Mouse (Mus musculus): ENCODE data around the gene Usf1. TPM values are rescaled to one million over a fixed set of nuclear protein-coding genes. Genes with fewer than 3 reads are reported as not detected.

Gene Usf1
- polyA plus RNA-seq, 1 experiment from 2014 or later, result 152 TPM

GRCm38 (mm10) chr1:171440025-171440725, 29.1 kb downstream of the Usf1 start:
- Histone ChIP-seq H3K27ac (ENCODE audit: low read depth, low read length) (no peak overlapping the region), H3K27me3 (ENCODE audit: control insufficient read depth, insufficient read depth, low read length) (peaks cover 34% of the 10 kb centered on the region), H3K4me2 (no peak overlapping the region), H3K9me3 (ENCODE audit: control insufficient read depth, low read length) (0 out of 2 replicates have a peak, but pooled peaks cover 4% of the 10 kb centered on the region), H3K4me3 (ENCODE audit: low read depth, low read length) (no peak overlapping the region), H3K4me1 (ENCODE audit: control insufficient read depth, insufficient read depth, low read length) (peaks cover 9% of the 10 kb centered on the region; the same call in 1 of the 2 replicates), H3K9ac (ENCODE audit: low read length) (no peak overlapping the region), H3K36me3 (ENCODE audit: control insufficient read depth, insufficient read depth, low read length) (no peaks in the 10 kb centered on the region)
- WGBS, result 60% methylated on average over 9 of the region's 9 CpGs
- DNase-seq (ENCODE audit: low spot score, missing footprints) (no peak), ATAC-seq (ENCODE audit: low FRiP score) (no peak)

- H3K9ac ChIP-seq (ENCODE audit: low read length), result no peak overlapping the region
- WGBS, result 63% methylated on average over 7 of the region's 7 CpGs
- no peak overlapping the region for H3K27ac ChIP-seq (ENCODE audit: low read depth, low read length)
- H3K4me3 ChIP-seq (ENCODE audit: low read depth, low read length), result no peak overlapping the region
- H3K4me2 ChIP-seq, result no peak overlapping the region
- peaks cover 9% of the 10 kb centered on the region; the same call in 1 of the 2 replicates for H3K4me1 ChIP-seq (ENCODE audit: control insufficient read depth, insufficient read depth, low read length)
- 0 out of 2 replicates have a peak, but pooled peaks cover 4% of the 10 kb centered on the region for H3K9me3 ChIP-seq (ENCODE audit: control insufficient read depth, low read length)
- ATAC-seq (ENCODE audit: low FRiP score) (no peak), DNase-seq (ENCODE audit: low spot score, missing footprints) (no peak)
- no peaks in the 10 kb centered on the region for H3K36me3 ChIP-seq (ENCODE audit: control insufficient read depth, insufficient read depth, low read length)
- peaks cover 28% of the 10 kb centered on the region for H3K27me3 ChIP-seq (ENCODE audit: control insufficient read depth, insufficient read depth, low read length)
Observed at GRCm38 (mm10) chr1:171441466-171442412, 30.6 kb downstream of the Usf1 start.

GRCm38 (mm10) chr1:171442413-171442760, 31.3 kb downstream of the Usf1 start:
- no peak overlapping the region for H3K4me3 ChIP-seq (ENCODE audit: low read depth, low read length)
- no peak for DNase-seq (ENCODE audit: low spot score, missing footprints)
- 61% methylated on average over 8 of the region's 8 CpGs for WGBS
- H3K27me3 ChIP-seq (ENCODE audit: control insufficient read depth, insufficient read depth, low read length), result peaks cover 22% of the 10 kb centered on the region
- no peaks in the 10 kb centered on the region for H3K36me3 ChIP-seq (ENCODE audit: control insufficient read depth, insufficient read depth, low read length)
- H3K4me1 ChIP-seq (ENCODE audit: control insufficient read depth, insufficient read depth, low read length), result peaks cover 6% of the 10 kb centered on the region; the same call in 1 of the 2 replicates
- H3K9me3 ChIP-seq (ENCODE audit: control insufficient read depth, low read length), result 0 out of 2 replicates have a peak, but pooled peaks cover 4% of the 10 kb centered on the region
- H3K4me2 ChIP-seq, result no peak overlapping the region
- H3K27ac ChIP-seq (ENCODE audit: low read depth, low read length), result no peak overlapping the region
- H3K9ac ChIP-seq (ENCODE audit: low read length), result no peak overlapping the region
- no peak for ATAC-seq (ENCODE audit: low FRiP score)

- Histone ChIP-seq H3K9me3 (ENCODE audit: control insufficient read depth, low read length) (0 out of 2 replicates have a peak, but pooled peaks cover 4% of the 10 kb centered on the region), H3K4me2 (no peak overlapping the region), H3K4me1 (ENCODE audit: control insufficient read depth, insufficient read depth, low read length) (no peaks in the 10 kb centered on the region), H3K27ac (ENCODE audit: low read depth, low read length) (no peak overlapping the region), H3K27me3 (ENCODE audit: control insufficient read depth, insufficient read depth, low read length) (no peaks in the 10 kb centered on the region), H3K36me3 (ENCODE audit: control insufficient read depth, insufficient read depth, low read length) (no peaks in the 10 kb centered on the region), H3K9ac (ENCODE audit: low read length) (no peak overlapping the region), H3K4me3 (ENCODE audit: low read depth, low read length) (no peak overlapping the region)
- WGBS, result 87% methylated on average over 5 of the region's 5 CpGs
- DNase-seq (ENCODE audit: low spot score, missing footprints) (no peak), ATAC-seq (ENCODE audit: low FRiP score) (no peak)
Observed at GRCm38 (mm10) chr1:171445050-171445449, 33.9 kb downstream of the Usf1 start.

GRCm38 (mm10) chr1:171446854-171447253, 35.7 kb downstream of the Usf1 start:
- WGBS, result 80% methylated on average over 7 of the region's 7 CpGs
- no peaks in the 10 kb centered on the region for H3K27me3 ChIP-seq (ENCODE audit: control insufficient read depth, insufficient read depth, low read length)
- no peaks in the 10 kb centered on the region for H3K4me1 ChIP-seq (ENCODE audit: control insufficient read depth, insufficient read depth, low read length)
- DNase-seq (ENCODE audit: low spot score, missing footprints), result no peak
- no peak overlapping the region for H3K4me2 ChIP-seq
- no peak overlapping the region for H3K27ac ChIP-seq (ENCODE audit: low read depth, low read length)
- no peak overlapping the region for H3K4me3 ChIP-seq (ENCODE audit: low read depth, low read length)
- no peaks in the 10 kb centered on the region for H3K36me3 ChIP-seq (ENCODE audit: control insufficient read depth, insufficient read depth, low read length)
- no peak for ATAC-seq (ENCODE audit: low FRiP score)
- H3K9me3 ChIP-seq (ENCODE audit: control insufficient read depth, low read length), result 0 out of 2 replicates have a peak, but pooled peaks cover 4% of the 10 kb centered on the region
- no peak overlapping the region for H3K9ac ChIP-seq (ENCODE audit: low read length)

- Histone ChIP-seq H3K36me3 (ENCODE audit: control insufficient read depth, insufficient read depth, low read length) (no peaks in the 10 kb centered on the region), H3K9ac (ENCODE audit: low read length) (no peak overlapping the region), H3K27me3 (ENCODE audit: control insufficient read depth, insufficient read depth, low read length) (no peaks in the 10 kb centered on the region), H3K4me2 (no peak overlapping the region), H3K4me1 (ENCODE audit: control insufficient read depth, insufficient read depth, low read length) (no peaks in the 10 kb centered on the region), H3K4me3 (ENCODE audit: low read depth, low read length) (no peak overlapping the region), H3K27ac (ENCODE audit: low read depth, low read length) (no peak overlapping the region), H3K9me3 (ENCODE audit: control insufficient read depth, low read length) (0 out of 2 replicates have a peak, but pooled peaks cover 4% of the 10 kb centered on the region)
- DNase-seq (ENCODE audit: low spot score, missing footprints), result no peak
- no peak for ATAC-seq (ENCODE audit: low FRiP score)
- 84% methylated on average over 10 of the region's 10 CpGs for WGBS
Observed at GRCm38 (mm10) chr1:171447692-171448091, 36.6 kb downstream of the Usf1 start.

- Histone ChIP-seq H3K4me2 (no peak overlapping the region), H3K4me1 (ENCODE audit: control insufficient read depth, insufficient read depth, low read length) (no peaks in the 10 kb centered on the region), H3K27me3 (ENCODE audit: control insufficient read depth, insufficient read depth, low read length) (no peaks in the 10 kb centered on the region), H3K27ac (ENCODE audit: low read depth, low read length) (no peak overlapping the region), H3K9me3 (ENCODE audit: control insufficient read depth, low read length) (no peaks in the 10 kb centered on the region), H3K4me3 (ENCODE audit: low read depth, low read length) (no peak overlapping the region), H3K36me3 (ENCODE audit: control insufficient read depth, insufficient read depth, low read length) (no peaks in the 10 kb centered on the region), H3K9ac (ENCODE audit: low read length) (no peak overlapping the region)
- 88% methylated on average over 11 of the region's 11 CpGs for WGBS
- DNase-seq (ENCODE audit: low spot score, missing footprints) (no peak), ATAC-seq (ENCODE audit: low FRiP score) (no peak)
Observed at GRCm38 (mm10) chr1:171450062-171450461, 38.9 kb downstream of the Usf1 start.

GRCm38 (mm10) chr1:171451001-171451400, 39.9 kb downstream of the Usf1 start:
- H3K4me2 ChIP-seq, result no peak overlapping the region
- H3K27me3 ChIP-seq (ENCODE audit: control insufficient read depth, insufficient read depth, low read length), result no peaks in the 10 kb centered on the region
- H3K4me1 ChIP-seq (ENCODE audit: control insufficient read depth, insufficient read depth, low read length), result no peaks in the 10 kb centered on the region
- no peak overlapping the region for H3K9ac ChIP-seq (ENCODE audit: low read length)
- H3K36me3 ChIP-seq (ENCODE audit: control insufficient read depth, insufficient read depth, low read length), result no peaks in the 10 kb centered on the region
- H3K27ac ChIP-seq (ENCODE audit: low read depth, low read length), result no peak overlapping the region
- DNase-seq (ENCODE audit: low spot score, missing footprints), result no peak
- ATAC-seq (ENCODE audit: low FRiP score), result no peak
- WGBS, result 86% methylated on average over 10 of the region's 10 CpGs
- no peak overlapping the region for H3K4me3 ChIP-seq (ENCODE audit: low read depth, low read length)
- H3K9me3 ChIP-seq (ENCODE audit: control insufficient read depth, low read length), result no peaks in the 10 kb centered on the region

- no peak overlapping the region for H3K4me3 ChIP-seq (ENCODE audit: low read depth, low read length)
- ATAC-seq (ENCODE audit: low FRiP score), result no peak
- whole genome bisulfite sequencing, result 76% methylated on average over 5 of the region's 5 CpGs
- no peak overlapping the region for H3K9ac ChIP-seq (ENCODE audit: low read length)
- H3K9me3 ChIP-seq (ENCODE audit: control insufficient read depth, low read length), result no peaks in the 10 kb centered on the region
- no peak for DNase-seq (ENCODE audit: low spot score, missing footprints)
- H3K27ac ChIP-seq (ENCODE audit: low read depth, low read length), result no peak overlapping the region
- H3K4me2 ChIP-seq, result no peak overlapping the region
- no peaks in the 10 kb centered on the region for H3K27me3 ChIP-seq (ENCODE audit: control insufficient read depth, insufficient read depth, low read length)
- no peaks in the 10 kb centered on the region for H3K36me3 ChIP-seq (ENCODE audit: control insufficient read depth, insufficient read depth, low read length)
- no peaks in the 10 kb centered on the region for H3K4me1 ChIP-seq (ENCODE audit: control insufficient read depth, insufficient read depth, low read length)
Observed at GRCm38 (mm10) chr1:171452522-171452921, 41.4 kb downstream of the Usf1 start.

Measured in midbrain, embryonic 11.5 days (tissue).